Mouse (Mus musculus) limb, embryonic 12.5 days (tissue): Measurements from ENCODE around the gene Zbtb38. TPM values are rescaled to one million over a fixed set of nuclear protein-coding genes. Genes with fewer than 3 reads are reported as not detected.
A peak's percentile ranks its signal among the peaks of the same experiment; 100 is the strongest.

ENCODE experiments used
- ATAC-seq: fragments of 200-750 bp; cut with Nextera tagmentation; 2 replicates; pipeline ENCODE4 v1.8.0; 2017; ENCODE audit warnings: low read depth, moderate TSS enrichment; ENCODE audit not compliant: insufficient number of reproducible peaks, insufficient read depth, low FRiP score, low TSS enrichment
- H3K27ac ChIP-seq: fragments of 300-500 bp; sonication (generic); 2 replicates; pipeline ENCODE4 v1.5.1; 2016; ENCODE audit warnings: mild to moderate bottlenecking, moderate library complexity
- H3K27me3 ChIP-seq: fragments of 300-500 bp; sonication (generic); 2 replicates; pipeline ENCODE4 v1.6.1; 2016; ENCODE audit warnings: mild to moderate bottlenecking, moderate library complexity
- H3K36me3 ChIP-seq: fragments of 300-500 bp; sonication (generic); 2 replicates; pipeline ENCODE4 v1.6.1; 2016; ENCODE audit warnings: mild to moderate bottlenecking, moderate library complexity
- H3K4me1 ChIP-seq: fragments of 300-500 bp; sonication (generic); replicated peaks from 2 replicates; pipeline ENCODE4 v1.6.1; 2016
- H3K4me2 ChIP-seq: fragments of 300-500 bp; sonication (generic); 2 replicates; pipeline ENCODE4 v1.6.1; 2016; ENCODE audit warnings: mild to moderate bottlenecking, moderate library complexity
- H3K4me3 ChIP-seq: fragments of 300-500 bp; sonication (generic); replicated peaks from 2 replicates; pipeline ENCODE4 v1.5.1; 2016; ENCODE audit warnings: mild to moderate bottlenecking
- H3K9ac ChIP-seq: fragments of 300-500 bp; sonication (generic); replicated peaks from 2 replicates; pipeline ENCODE4 v1.6.1; 2016; ENCODE audit warnings: mild to moderate bottlenecking, moderate library complexity
- H3K9me3 ChIP-seq: fragments of 300-500 bp; sonication (generic); 2 replicates; pipeline ENCODE4 v1.6.1; 2016; ENCODE audit warnings: mild to moderate bottlenecking, moderate library complexity
- WGBS: fragments of 180-500 bp; shearing (Covaris S2); methylation state at CpG from one replicate; pipeline ENCODE4 v1.1.7; 2016; 5-methylcytosine and 5-hydroxymethylcytosine counted together
- polyA plus RNA-seq: library from polyadenylated mRNA; unstranded; fragments of >200 nt; fragmentation: Nextera tagmentation; extraction: Ambion mirVana; gene quantifications from 2 replicates; pipeline ENCODE4 v1.2.1, GENCODE M21; 2016

The Zbtb38 gene
- polyA plus RNA-seq, 1 experiment from 2014 or later: 10.2 TPM

DNA sequence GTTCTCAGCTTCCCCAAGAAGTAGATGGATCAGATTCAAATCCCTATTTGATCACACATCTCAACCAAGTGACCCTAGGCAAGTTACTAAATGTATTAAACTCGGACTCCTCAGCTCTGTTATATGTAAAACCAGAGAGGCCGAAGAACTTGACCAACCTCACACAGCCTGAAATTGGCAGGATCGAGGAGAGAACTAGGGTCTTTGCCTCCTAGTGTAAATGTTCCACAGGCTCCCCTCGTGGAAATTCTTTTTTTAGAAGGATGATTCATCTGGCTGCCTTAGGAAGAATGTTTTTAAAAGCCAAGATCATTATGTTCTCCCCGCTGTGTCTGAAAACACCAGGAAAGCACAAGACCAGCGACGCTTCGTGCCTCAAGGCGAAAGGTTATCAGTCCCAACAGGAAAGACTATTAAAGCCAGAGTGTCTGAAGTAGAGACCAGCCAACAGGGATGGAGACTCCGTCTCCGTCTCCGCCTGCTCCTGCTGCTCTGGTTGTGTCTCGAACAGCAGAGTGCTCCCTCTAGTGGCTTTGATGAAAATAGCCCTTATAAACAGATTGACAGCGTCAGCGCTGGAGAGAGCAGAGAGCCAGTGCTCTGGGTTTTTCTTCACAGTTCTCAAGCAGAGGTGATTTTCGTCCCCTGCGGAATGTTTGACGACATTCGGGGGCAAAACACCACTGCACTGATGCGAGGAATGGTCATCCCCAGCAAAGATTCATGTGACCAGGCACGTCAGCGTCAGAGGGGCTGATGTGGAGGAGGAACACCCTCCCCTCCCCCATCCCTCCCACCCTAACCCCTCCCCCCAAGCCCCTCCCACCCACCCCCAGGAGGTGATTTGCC is 6.3 kb upstream of the Zbtb38 start:
- H3K9me3 ChIP-seq: no peaks in the 10 kb centered on the region
- 12% methylated on average over 22 of the region's 22 CpGs for WGBS
- no peaks in the 10 kb centered on the region for H3K36me3 ChIP-seq
- 0 out of 2 replicates have a peak overlapping the region, but pooled peaks have one; percentile 37 for H3K9ac ChIP-seq
- H3K4me3 ChIP-seq: peak overlapping the region; percentile 37
- H3K27me3 ChIP-seq: no peaks in the 10 kb centered on the region
- peak; percentile 81; the same call in 1 of the 2 replicates for ATAC-seq
- 0 out of 2 replicates have a peak overlapping the region, but pooled peaks have one; percentile 59 for H3K27ac ChIP-seq
- no peaks in the 10 kb centered on the region for H3K4me1 ChIP-seq
- peak overlapping the region; percentile 52 for H3K4me2 ChIP-seq

DNA sequence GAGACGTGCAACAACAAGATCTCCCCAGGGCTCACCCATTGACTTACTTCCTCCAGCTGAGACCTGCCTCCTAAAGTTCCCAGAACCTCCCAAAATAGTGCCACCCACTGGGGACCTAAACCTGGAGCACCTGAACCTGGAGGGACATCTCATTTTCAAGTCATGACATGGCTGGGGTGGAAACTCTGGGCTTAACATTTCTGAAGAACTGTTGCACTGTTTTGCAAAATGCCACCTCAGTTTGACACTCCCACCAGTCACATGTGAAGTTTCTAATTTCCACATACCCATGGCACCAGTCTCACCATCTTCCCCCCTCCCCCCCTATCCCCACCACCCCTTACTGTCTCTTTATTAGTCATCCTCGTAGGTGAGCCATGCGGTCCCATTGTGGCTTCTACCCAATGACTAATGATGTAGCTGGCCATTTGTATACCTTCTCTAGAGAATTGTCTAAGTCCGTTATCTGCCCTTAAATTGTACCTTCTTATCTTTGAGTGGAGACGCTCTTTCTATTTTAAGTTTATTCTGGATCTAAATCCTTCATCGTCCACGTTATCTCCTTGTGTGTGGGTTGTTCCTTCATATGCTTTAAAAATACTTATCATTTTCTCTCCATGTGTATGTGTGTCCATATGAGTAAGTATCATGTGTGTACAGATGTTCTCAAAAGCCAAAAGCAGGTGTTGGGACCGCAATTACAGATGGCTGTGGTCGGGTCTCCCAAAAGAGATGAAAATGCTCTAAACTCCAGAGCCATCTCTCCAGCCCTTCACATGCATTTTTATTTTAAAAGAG is 4.2 kb upstream of the Zbtb38 start:
- no peaks in the 10 kb centered on the region for H3K36me3 ChIP-seq
- H3K9ac ChIP-seq: no peak overlapping the region
- WGBS: 92% methylated on average over 9 of the region's 9 CpGs
- ATAC-seq: no peak
- peaks cover 3% of the 10 kb centered on the region; the same call in 1 of the 2 replicates for H3K4me1 ChIP-seq
- H3K4me3 ChIP-seq: no peak overlapping the region
- H3K27me3 ChIP-seq: no peaks in the 10 kb centered on the region
- no peak overlapping the region for H3K27ac ChIP-seq
- no peaks in the 10 kb centered on the region for H3K9me3 ChIP-seq
- H3K4me2 ChIP-seq: no peak overlapping the region

DNA sequence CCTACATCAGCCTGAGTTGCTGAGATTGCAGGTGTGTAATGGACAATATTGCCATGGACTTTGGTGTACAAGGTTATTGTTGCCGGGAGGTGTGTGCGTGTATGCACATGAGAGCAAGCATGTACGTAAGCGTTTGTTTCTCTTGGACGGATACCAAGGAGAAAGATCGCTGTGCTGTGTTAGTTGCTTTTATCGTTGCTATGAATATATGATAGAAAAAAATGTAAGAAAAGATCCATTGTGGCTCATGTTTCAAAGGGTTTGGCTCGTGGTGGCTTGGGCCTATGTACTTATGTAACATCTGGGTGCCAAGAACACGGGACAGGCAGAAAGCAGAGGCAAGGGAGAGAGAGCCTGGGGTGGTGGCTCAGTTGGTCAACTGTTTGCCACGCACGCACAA is 3.1 kb upstream of the Zbtb38 start:
- Histone ChIP-seq H3K4me1 (peaks cover 3% of the 10 kb centered on the region; the same call in 1 of the 2 replicates), H3K27me3 (no peaks in the 10 kb centered on the region), H3K9me3 (no peaks in the 10 kb centered on the region), H3K9ac (no peak overlapping the region), H3K4me3 (no peak overlapping the region), H3K27ac (no peak overlapping the region), H3K36me3 (no peaks in the 10 kb centered on the region), H3K4me2 (no peak overlapping the region)
- ATAC-seq: no peak
- 84% methylated on average over 11 of the region's 11 CpGs for WGBS

DNA sequence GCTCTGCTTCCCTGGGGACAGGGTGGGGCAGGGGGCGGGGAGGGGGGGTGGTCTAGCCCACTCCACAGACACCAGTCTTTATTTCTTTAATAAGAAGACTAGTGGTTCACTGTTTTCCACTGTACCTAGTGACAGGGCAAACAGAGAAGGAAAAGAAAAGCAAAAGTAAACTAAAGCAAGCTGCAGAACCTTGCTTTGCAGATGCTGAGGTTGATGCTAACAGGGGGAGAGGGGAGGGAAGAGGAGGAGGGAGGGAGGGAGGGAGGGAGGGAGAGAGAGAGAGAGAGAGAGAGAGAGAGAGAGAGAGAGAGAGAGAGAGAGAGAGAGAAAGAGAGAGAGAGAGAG is 2.0 kb upstream of the Zbtb38 start:
- ATAC-seq: no peak
- no peaks in the 10 kb centered on the region for H3K36me3 ChIP-seq
- H3K9ac ChIP-seq: no peak overlapping the region
- H3K4me1 ChIP-seq: peaks cover 3% of the 10 kb centered on the region; the same call in 1 of the 2 replicates
- no peak overlapping the region for H3K27ac ChIP-seq
- 38% methylated on average over 1 of the region's 1 CpGs for whole genome bisulfite sequencing
- no peaks in the 10 kb centered on the region for H3K27me3 ChIP-seq
- peaks cover 3% of the 10 kb centered on the region; the same call in 1 of the 2 replicates for H3K9me3 ChIP-seq
- no peak overlapping the region for H3K4me2 ChIP-seq
- no peak overlapping the region for H3K4me3 ChIP-seq

DNA sequence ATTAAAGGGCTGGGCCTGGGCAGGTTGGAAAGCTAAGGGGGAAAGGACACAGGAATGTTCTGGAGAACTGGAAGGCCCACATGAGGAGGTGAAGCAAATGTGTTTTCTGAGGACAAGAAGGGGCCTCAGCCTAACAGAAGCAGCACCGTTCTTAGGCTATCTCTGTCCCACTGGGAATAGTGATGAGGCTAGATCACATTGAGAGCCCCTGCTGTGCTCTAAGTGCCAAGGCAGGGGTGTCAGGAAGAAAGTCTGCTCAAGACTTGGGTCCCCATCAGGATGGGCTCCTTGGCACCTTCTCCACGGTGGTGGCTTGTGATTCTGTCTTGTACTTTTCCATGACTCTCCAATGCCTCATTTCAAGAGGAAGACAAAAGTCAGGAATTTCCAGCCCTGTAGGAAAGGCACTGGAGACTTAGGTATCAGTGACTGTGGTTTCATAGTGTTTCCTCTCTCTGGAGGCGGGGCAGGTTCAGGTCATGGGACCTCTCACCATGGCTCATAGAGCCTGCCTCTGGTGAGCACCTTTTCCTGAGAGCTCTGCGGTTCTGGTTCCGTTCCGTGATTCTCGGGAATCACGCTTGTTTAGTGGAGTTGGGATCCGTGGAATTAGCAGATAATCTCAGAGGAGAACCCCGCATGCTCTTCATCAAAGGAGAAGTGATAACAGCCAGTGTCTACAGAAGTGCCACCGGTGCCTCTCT is 1.4 kb upstream of the Zbtb38 start:
- no peak overlapping the region for H3K27ac ChIP-seq

DNA sequence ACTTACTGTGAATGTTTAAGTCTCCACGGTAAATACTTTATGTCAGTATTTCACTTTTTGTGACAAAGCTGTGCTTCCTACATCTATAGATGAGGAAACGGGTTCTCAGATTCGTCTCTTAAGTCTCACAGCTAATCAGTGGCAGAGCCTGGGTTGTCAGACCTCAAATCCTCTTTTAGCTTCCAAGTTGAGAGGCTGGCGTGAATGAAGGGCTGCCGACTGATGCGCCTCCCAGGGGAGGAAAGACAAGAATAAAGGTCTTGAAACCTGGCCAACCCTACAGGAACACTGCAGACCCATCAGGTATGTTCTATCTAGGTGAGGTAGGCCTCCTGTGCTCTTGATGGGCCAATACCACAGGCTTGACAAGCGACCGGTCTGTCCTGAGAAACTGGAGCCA is 761 bp upstream of the Zbtb38 start:
- Histone ChIP-seq H3K4me3 (no peak overlapping the region), H3K9ac (no peak overlapping the region), H3K4me2 (no peak overlapping the region), H3K36me3 (no peaks in the 10 kb centered on the region), H3K4me1 (peaks cover 3% of the 10 kb centered on the region; the same call in 1 of the 2 replicates), H3K9me3 (peaks cover 3% of the 10 kb centered on the region; the same call in 1 of the 2 replicates), H3K27ac (no peak overlapping the region), H3K27me3 (no peaks in the 10 kb centered on the region)
- no peak for ATAC-seq
- 91% methylated on average over 8 of the region's 8 CpGs for WGBS

More for the DNA sequence above, 1.4 kb upstream of the Zbtb38 start:
- ATAC-seq: no peak
- H3K4me2 ChIP-seq: no peak overlapping the region
- no peaks in the 10 kb centered on the region for H3K27me3 ChIP-seq
- 77% methylated on average over 11 of the region's 11 CpGs for WGBS
- no peaks in the 10 kb centered on the region for H3K36me3 ChIP-seq
- no peak overlapping the region for H3K9ac ChIP-seq
- H3K9me3 ChIP-seq: peaks cover 3% of the 10 kb centered on the region; the same call in 1 of the 2 replicates
- H3K4me3 ChIP-seq: no peak overlapping the region
- peaks cover 3% of the 10 kb centered on the region; the same call in 1 of the 2 replicates for H3K4me1 ChIP-seq

DNA sequence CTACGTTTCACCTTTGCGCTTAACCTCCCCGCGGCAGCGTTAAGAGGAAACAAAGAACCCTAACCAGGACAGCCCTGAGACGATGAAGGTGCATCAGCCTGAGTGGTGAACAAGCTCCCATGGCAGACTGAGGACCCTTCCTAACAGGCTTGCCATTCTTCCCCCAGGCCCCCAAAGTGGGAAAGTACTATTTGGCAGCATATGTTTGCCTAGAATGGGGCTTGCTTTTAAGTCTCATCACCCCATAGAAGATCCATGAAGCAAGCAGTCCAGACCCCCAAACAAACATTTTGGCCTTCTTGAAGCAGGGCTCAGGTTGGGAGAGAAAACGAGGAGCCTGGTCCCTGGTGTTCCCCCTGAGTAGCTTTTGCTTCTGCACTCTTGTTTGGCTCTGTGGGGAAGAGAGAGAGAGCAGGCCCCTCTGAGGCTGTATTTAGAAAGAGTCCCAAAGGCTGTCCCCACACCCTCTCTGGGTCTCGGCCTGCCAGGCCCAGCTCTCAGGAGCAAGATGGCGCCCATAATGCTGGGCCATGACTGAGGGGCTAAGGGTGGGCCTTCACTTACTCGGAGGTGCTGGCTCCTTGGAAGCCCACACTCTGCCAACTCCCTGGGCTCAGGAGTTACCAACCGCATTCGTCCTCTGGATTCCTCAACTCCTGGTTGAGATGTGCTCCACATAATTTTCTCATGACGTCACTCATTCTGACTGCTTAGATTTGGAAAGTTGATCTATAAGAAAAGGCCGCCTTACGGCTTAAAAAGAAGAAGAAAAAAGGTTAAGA is 619 bp downstream of the Zbtb38 start:
- no peak overlapping the region for H3K4me3 ChIP-seq
- H3K27me3 ChIP-seq: no peaks in the 10 kb centered on the region
- peaks cover 3% of the 10 kb centered on the region; the same call in 1 of the 2 replicates for H3K4me1 ChIP-seq
- H3K4me2 ChIP-seq: no peak overlapping the region
- H3K27ac ChIP-seq: no peak overlapping the region; the same call in 1 of the 2 replicates
- WGBS: 90% methylated on average over 15 of the region's 15 CpGs
- peaks cover 3% of the 10 kb centered on the region; the same call in 1 of the 2 replicates for H3K9me3 ChIP-seq
- no peak overlapping the region for H3K9ac ChIP-seq
- no peaks in the 10 kb centered on the region for H3K36me3 ChIP-seq
- ATAC-seq: no peak

DNA sequence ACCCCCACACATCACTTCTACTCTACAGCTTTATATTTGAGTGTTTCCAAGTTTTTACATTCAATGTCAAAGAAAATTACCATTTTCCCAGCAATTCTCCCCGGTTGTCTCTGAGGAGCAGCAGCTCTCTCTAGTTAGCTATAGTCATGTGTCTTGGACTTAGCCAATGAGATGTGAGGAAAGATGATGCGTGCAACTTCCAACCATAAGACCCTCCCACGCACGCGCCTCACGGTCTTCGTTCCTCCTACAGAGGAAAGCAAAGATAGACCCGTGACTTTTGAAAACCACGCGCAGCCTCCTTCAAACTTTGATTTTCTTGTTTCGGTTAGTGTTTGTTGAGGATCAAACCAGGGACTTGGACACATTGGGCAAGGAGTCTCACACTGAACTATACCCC is 2.0 kb downstream of the Zbtb38 start:
- ATAC-seq: no peak
- no peak overlapping the region for H3K4me3 ChIP-seq
- no peaks in the 10 kb centered on the region for H3K36me3 ChIP-seq
- peaks cover 3% of the 10 kb centered on the region; the same call in 1 of the 2 replicates for H3K9me3 ChIP-seq
- peaks cover 3% of the 10 kb centered on the region; the same call in 1 of the 2 replicates for H3K4me1 ChIP-seq
- WGBS: 94% methylated on average over 11 of the region's 11 CpGs
- no peaks in the 10 kb centered on the region for H3K27me3 ChIP-seq
- no peak overlapping the region for H3K27ac ChIP-seq
- H3K9ac ChIP-seq: no peak overlapping the region
- H3K4me2 ChIP-seq: no peak overlapping the region

DNA sequence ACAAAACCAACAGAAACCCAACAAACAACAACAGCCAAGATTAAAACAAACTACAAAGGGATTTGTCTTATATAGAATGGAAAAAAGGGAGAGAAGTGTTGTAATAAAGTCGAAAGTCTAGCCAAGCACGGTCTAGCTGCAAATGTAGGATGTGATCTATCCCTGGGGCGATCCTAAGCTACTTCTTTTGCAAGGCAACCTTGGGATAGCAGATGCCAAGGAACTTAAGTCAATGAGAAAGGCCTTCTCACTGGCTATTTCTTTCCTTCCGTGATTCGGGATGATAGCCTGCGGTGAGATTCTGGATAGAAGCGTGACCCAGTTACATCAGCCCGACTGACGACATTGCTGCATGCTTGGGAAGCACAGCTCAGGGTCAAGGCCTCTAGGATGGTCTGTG is 6.1 kb downstream of the Zbtb38 start:
- Histone ChIP-seq H3K4me2 (no peak overlapping the region), H3K9ac (no peak overlapping the region), H3K9me3 (peaks cover 3% of the 10 kb centered on the region; the same call in 1 of the 2 replicates), H3K27me3 (no peaks in the 10 kb centered on the region), H3K4me1 (no peaks in the 10 kb centered on the region), H3K27ac (no peak overlapping the region), H3K36me3 (no peaks in the 10 kb centered on the region), H3K4me3 (no peak overlapping the region)
- no peak for ATAC-seq
- WGBS: 94% methylated on average over 9 of the region's 9 CpGs

DNA sequence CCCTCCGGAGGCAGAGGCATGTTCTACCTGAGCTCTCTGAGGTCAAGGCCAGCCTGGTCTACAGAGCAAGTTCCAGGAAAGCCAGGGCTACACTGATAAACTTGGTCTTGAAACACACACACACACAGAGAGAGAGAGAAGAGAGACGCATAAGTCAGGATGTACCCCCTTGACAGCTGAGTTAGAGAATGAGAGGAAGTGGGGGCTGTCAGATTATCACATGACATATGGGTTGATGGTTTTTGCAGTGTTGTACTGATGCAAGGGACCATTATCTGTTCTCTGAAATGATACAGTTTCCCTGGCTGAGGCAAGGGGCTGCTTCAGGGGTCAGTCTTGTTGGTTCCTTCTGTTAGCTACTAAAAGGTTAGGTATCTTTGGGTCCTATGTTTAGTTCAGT is 7.7 kb downstream of the Zbtb38 start:
- H3K9ac ChIP-seq: no peak overlapping the region
- no peak for ATAC-seq
- no peaks in the 10 kb centered on the region for H3K36me3 ChIP-seq
- no peak overlapping the region for H3K4me3 ChIP-seq
- H3K4me1 ChIP-seq: peaks cover 3% of the 10 kb centered on the region; the same call in 1 of the 2 replicates
- no peaks in the 10 kb centered on the region for H3K9me3 ChIP-seq
- H3K27ac ChIP-seq: no peak overlapping the region
- WGBS: 89% methylated on average over 2 of the region's 2 CpGs
- H3K4me2 ChIP-seq: no peak overlapping the region
- H3K27me3 ChIP-seq: no peaks in the 10 kb centered on the region
